Comparison of ENCODE assay signal across 16 mouse cellular contexts in the genomic region with DNA sequence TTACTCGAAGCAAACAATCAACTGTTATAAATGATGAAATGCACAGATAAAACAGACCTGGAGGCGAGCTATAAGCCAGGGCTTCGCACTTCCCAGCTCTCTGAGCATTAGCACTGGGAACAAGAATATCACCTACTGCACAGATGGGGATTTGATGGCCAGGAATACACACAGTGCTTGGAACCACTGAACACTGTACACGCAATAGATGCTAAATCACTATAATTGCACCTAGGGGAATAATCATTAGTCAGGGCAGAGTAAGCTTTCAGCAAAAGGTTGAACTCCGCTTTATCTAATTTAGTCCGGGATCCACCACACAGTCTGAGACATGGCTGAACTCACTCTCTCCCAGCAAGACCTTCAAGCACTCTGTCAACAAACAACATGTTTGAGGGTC.
"Had no signal": no experiment of that assay in that cellular context is flagged by ENCODE, and none has a peak within 500 bp of the region (broad histone marks: within the 10 kb centered on the region; RNA-seq: fewer than 3 reads in every experiment).

No protein-coding gene starts in this region.

- H3K27me3 ChIP-seq: liver, embryonic 13.5 days had no signal

- H3K36me3 ChIP-seq: liver, embryonic 13.5 days had no signal

- H3K9me3 ChIP-seq: liver, embryonic 13.5 days had no signal

- H3K4me1 ChIP-seq: liver, embryonic 13.5 days had no signal

- H3K4me3 ChIP-seq: layer of hippocampus, adult 2 months; liver, embryonic 13.5 days had no signal

- H3K4me2 ChIP-seq: liver, embryonic 13.5 days; midbrain, embryonic 11.5 days had no signal

- H3K27ac ChIP-seq: kidney, postnatal 0 days; layer of hippocampus, adult 2 months; liver, embryonic 13.5 days; stomach, postnatal 0 days had no signal

- DNase-seq: kidney, adult 2 months; kidney, postnatal 25 days; layer of hippocampus, adult 9-11 months; liver, embryonic 13.5 days; lung, adult 2 months; lung, postnatal 14 days; lung, postnatal 4 days; midbrain, embryonic 14.5 days; thymus, adult 2 months; thymus, postnatal 14 days; thymus, postnatal 4 days had no signal

- ATAC-seq: intestine, postnatal 0 days had no signal

- H3K9ac ChIP-seq: liver, embryonic 13.5 days had no signal
